Mouse (Mus musculus) MEL (cell line): ENCODE data around the gene Cntn5. TPM values are rescaled to one million over a fixed set of nuclear protein-coding genes. Genes with fewer than 3 reads are reported as not detected.

Experiments
- DNase-seq: peaks from one replicate; pipeline ENCODE4 v3.0.0; 2011; ENCODE audit warnings: low read depth, low spot score
- H3K27ac ChIP-seq: 2 replicates; pipeline ENCODE4 v1.5.1; 2012; ENCODE audit warnings: low read depth, mild to moderate bottlenecking, control low read depth, low read length, moderate library complexity; ENCODE audit not compliant: control insufficient read depth
- H3K27me3 ChIP-seq, 2 experiments: fragments of 150-350 bp in 1 of 2; sonication (generic) in 1 of 2; 2 replicates each; pipeline ENCODE4 v1.6.1; 2012; ENCODE audit warnings: low read length in 2 of 2, mild to moderate bottlenecking in 2 of 2, improper control_type of control experiment in 1 of 2, moderate library complexity in 1 of 2; ENCODE audit not compliant: insufficient read depth in 2 of 2, control insufficient read depth in 1 of 2
- H3K36me3 ChIP-seq, 2 experiments: 2 replicates each; pipeline ENCODE4 v1.6.1; 2012 to 2014; ENCODE audit warnings: low read length in 2 of 2, improper control_type of control experiment in 1 of 2, inconsistent platforms in 1 of 2, mild to moderate bottlenecking in 1 of 2; ENCODE audit not compliant: insufficient read depth in 2 of 2, control insufficient read depth in 1 of 2
- H3K4me1 ChIP-seq, 2 experiments: fragments of 150-350 bp in 1 of 2; sonication (generic) in 1 of 2; 2 replicates each; pipeline ENCODE4 v1.6.1; 2012; ENCODE audit warnings: low read length in 2 of 2, improper control_type of control experiment in 1 of 2, mild to moderate bottlenecking in 1 of 2; ENCODE audit not compliant: insufficient read depth in 2 of 2, control insufficient read depth in 1 of 2
- H3K4me3 ChIP-seq, 2 experiments: fragments of 150-350 bp in 1 of 2; sonication (generic) in 1 of 2; 2 replicates each; pipeline ENCODE4 v1.5.1; 2012; ENCODE audit warnings: low read depth in 2 of 2, low read length in 2 of 2, mild to moderate bottlenecking in 2 of 2, moderate library complexity in 2 of 2, control low read depth in 1 of 2, improper control_type of control experiment in 1 of 2; ENCODE audit not compliant: control insufficient read depth in 1 of 2, insufficient read depth in 1 of 2
- H3K79me2 ChIP-seq: 2 replicates; pipeline ENCODE4 v1.6.1; 2012; ENCODE audit warnings: mild to moderate bottlenecking, low read length, moderate library complexity; ENCODE audit not compliant: control insufficient read depth, poor library complexity, insufficient read depth
- H3K9ac ChIP-seq: 2 replicates; pipeline ENCODE4 v1.6.1; 2012; ENCODE audit warnings: low read depth, mild to moderate bottlenecking, control low read depth, low read length, moderate library complexity; ENCODE audit not compliant: control insufficient read depth, poor library complexity, severe bottlenecking
- H3K9me3 ChIP-seq: fragments of 150-350 bp; sonication (generic); replicated peaks from 2 replicates; pipeline ENCODE4 v1.6.1; 2012; ENCODE audit warnings: mild to moderate bottlenecking, low read length, improper control_type of control experiment, moderate library complexity; ENCODE audit not compliant: insufficient read depth
- BHLHE40 ChIP-seq: IDR thresholded peaks from 2 replicates; pipeline ENCODE4 v1.6.1; 2012; ENCODE audit warnings: low read depth, mild to moderate bottlenecking, inconsistent platforms, low read length, improper control_type of control experiment, borderline replicate concordance
- CHD1 ChIP-seq: IDR thresholded peaks from 2 replicates; pipeline ENCODE4 v1.6.1; 2012; ENCODE audit warnings: low read depth, mild to moderate bottlenecking, inconsistent platforms, low read length, improper control_type of control experiment
- CHD2 ChIP-seq: IDR thresholded peaks from 2 replicates; pipeline ENCODE4 v1.6.1; 2011; ENCODE audit warnings: low read length, improper control_type of control experiment
- CTCF ChIP-seq, 3 experiments: IDR thresholded peaks in 2 of 3; conservative IDR thresholded peaks in 1 of 3; 2 replicates each; pipeline ENCODE4 v1.5.1; 2011 to 2012; ENCODE audit warnings: low read length in 3 of 3, low read depth in 2 of 3, mild to moderate bottlenecking in 2 of 3, improper control_type of control experiment in 1 of 3, inconsistent platforms in 1 of 3, mixed read lengths in 1 of 3, moderate library complexity in 1 of 3; ENCODE audit not compliant: control insufficient read depth in 1 of 3, insufficient read depth in 1 of 3, poor library complexity in 1 of 3, severe bottlenecking in 1 of 3
- E2F4 ChIP-seq: IDR thresholded peaks from 2 replicates; pipeline ENCODE4 v1.6.1; 2011; ENCODE audit warnings: low read depth, low read length, improper control_type of control experiment, borderline replicate concordance
- EP300 ChIP-seq, 2 experiments: IDR thresholded peaks; 2 replicates each; pipeline ENCODE4 v1.6.1; 2011; ENCODE audit warnings: improper control_type of control experiment in 2 of 2, low read length in 2 of 2, low read depth in 1 of 2, mild to moderate bottlenecking in 1 of 2
- GATA1 ChIP-seq: IDR thresholded peaks from 2 replicates; pipeline ENCODE4 v1.6.1; 2011; ENCODE audit warnings: low read depth, low read length, improper control_type of control experiment
- HCFC1 ChIP-seq: IDR thresholded peaks from 2 replicates; pipeline ENCODE4 v1.6.1; 2012; ENCODE audit warnings: low read depth, mild to moderate bottlenecking, inconsistent platforms, low read length, improper control_type of control experiment, moderate library complexity
- MAFK ChIP-seq: IDR thresholded peaks from 2 replicates; pipeline ENCODE4 v1.6.1; 2011; ENCODE audit warnings: low read depth, mild to moderate bottlenecking, low read length, improper control_type of control experiment, borderline replicate concordance
- MAX ChIP-seq: IDR thresholded peaks from 2 replicates; pipeline ENCODE4 v1.6.1; 2011; ENCODE audit warnings: low read length, improper control_type of control experiment
- MYB ChIP-seq: IDR thresholded peaks from 2 replicates; pipeline ENCODE4 v1.6.1; 2011; ENCODE audit warnings: mild to moderate bottlenecking, low read depth, low read length, improper control_type of control experiment
- MYC ChIP-seq: IDR thresholded peaks from 2 replicates; pipeline ENCODE4 v1.6.1; 2011; ENCODE audit warnings: low read depth, mild to moderate bottlenecking, low read length, improper control_type of control experiment, moderate library complexity
- POLR2A ChIP-seq, 2 experiments: IDR thresholded peaks; 2 replicates each; pipeline ENCODE4 v1.6.1; 2011 to 2012; ENCODE audit warnings: low read length in 2 of 2, mild to moderate bottlenecking in 2 of 2, control low read depth in 1 of 2, improper control_type of control experiment in 1 of 2, low read depth in 1 of 2, moderate library complexity in 1 of 2; ENCODE audit not compliant: control insufficient read depth in 1 of 2, insufficient read depth in 1 of 2, poor library complexity in 1 of 2
- POLR2AphosphoS5 ChIP-seq: IDR thresholded peaks from 2 replicates; pipeline ENCODE4 v1.6.1; 2012; ENCODE audit warnings: low read depth, borderline replicate concordance, mild to moderate bottlenecking, inconsistent platforms, low read length, moderate library complexity, mixed read lengths
- RCOR1 ChIP-seq: IDR thresholded peaks from 2 replicates; pipeline ENCODE4 v1.6.1; 2012; ENCODE audit warnings: low read depth, mild to moderate bottlenecking, inconsistent platforms, low read length, improper control_type of control experiment
- USF1 ChIP-seq: IDR thresholded peaks from 2 replicates; pipeline ENCODE4 v1.6.1; 2014; ENCODE audit warnings: low read depth, mild to moderate bottlenecking, inconsistent platforms, low read length, improper control_type of control experiment, moderate library complexity
- ZKSCAN1 ChIP-seq: IDR thresholded peaks from 2 replicates; pipeline ENCODE4 v1.6.1; 2012; ENCODE audit warnings: low read depth, mild to moderate bottlenecking, inconsistent platforms, low read length, improper control_type of control experiment, moderate library complexity
- ZNF384 ChIP-seq: IDR thresholded peaks from 2 replicates; pipeline ENCODE4 v1.6.1; 2012; ENCODE audit warnings: low read depth, mild to moderate bottlenecking, inconsistent platforms, low read length, improper control_type of control experiment
- polyA plus RNA-seq, 2 experiments: library from polyadenylated mRNA; stranded (reverse) in 1 of 2; unstranded in 1 of 2; fragments of >175 nt in 1 of 2; fragments of >200 nt in 1 of 2; gene quantifications; 2 replicates each; pipeline versions ENCODE4 v1.2.1 to v1.2.4; 2012; ENCODE audit warnings: low replicate concordance in 2 of 2, low read depth in 1 of 2; ENCODE audit not compliant: insufficient read length in 2 of 2, insufficient read depth in 1 of 2, missing spikeins in 1 of 2
- total RNA-seq: library from RNA; depleted of rRNA; stranded (reverse); fragments of 300-350 nt; gene quantifications from 2 replicates; pipeline ENCODE4 v1.2.3, GENCODE M21; 2012

Gene Cntn5
- total and polyA plus RNA-seq, 3 experiments, result not detected

DNA sequence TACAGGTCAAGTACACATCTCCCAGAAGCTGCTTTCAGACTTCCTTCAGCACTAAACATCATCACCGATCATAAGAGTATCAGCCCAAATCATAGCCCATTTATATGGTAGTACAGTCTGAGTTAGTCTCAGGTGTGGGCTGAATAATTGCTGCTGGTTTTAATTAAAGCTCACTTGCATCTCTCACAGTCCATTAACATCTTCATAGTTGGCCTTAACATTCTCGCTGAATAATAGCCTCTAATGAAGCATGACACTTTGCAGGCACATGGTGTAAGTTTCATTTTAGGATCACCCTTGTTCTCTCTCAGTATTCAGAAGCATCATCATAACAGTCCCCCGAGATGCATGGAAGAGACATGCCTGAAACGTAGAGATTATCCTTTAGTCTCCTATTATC lies 796.7 kb downstream of the Cntn5 start:
- Histone ChIP-seq H3K9ac (no peak overlapping the region), H3K4me1 (no peaks in the 10 kb centered on the region), H3K79me2 (no peaks in the 10 kb centered on the region), H3K36me3 (no peaks in the 10 kb centered on the region), H3K4me3 (no peak overlapping the region), H3K9me3 (no peaks in the 10 kb centered on the region), H3K27me3 (no peaks in the 10 kb centered on the region), H3K27ac (no peak overlapping the region)
- DNase-seq, result no peak
- TF ChIP-seq POLR2A (IDR thresholded peaks at IDR 0.05; ENCODE audit: control insufficient read depth in 1 of 2, insufficient read depth in 1 of 2, low read depth in 1 of 2, low read length in 2 of 2, poor library complexity in 1 of 2), result no peak
- no peak for TF ChIP-seq MAFK
- no peak for TF ChIP-seq CHD2
- no peak for TF ChIP-seq EP300 (IDR thresholded peaks at IDR 0.05; ENCODE audit: low read depth in 1 of 2, low read length in 2 of 2)
- no peak for TF ChIP-seq POLR2AphosphoS5
- no peak for TF ChIP-seq CHD1
- TF ChIP-seq HCFC1, result no peak
- no peak for TF ChIP-seq E2F4
- TF ChIP-seq RCOR1, result no peak
- no peak for TF ChIP-seq CTCF (IDR thresholded peaks at IDR 0.05 in 2 of 3, conservative IDR thresholded peaks at IDR 0.05 in 1 of 3; ENCODE audit: control insufficient read depth in 1 of 3, insufficient read depth in 1 of 3, low read depth in 2 of 3, low read length in 3 of 3, poor library complexity in 1 of 3, severe bottlenecking in 1 of 3)
- no peak for TF ChIP-seq MYB
- TF ChIP-seq ZNF384, result no peak
- no peak for TF ChIP-seq ZKSCAN1
- TF ChIP-seq MYC, result no peak

DNA sequence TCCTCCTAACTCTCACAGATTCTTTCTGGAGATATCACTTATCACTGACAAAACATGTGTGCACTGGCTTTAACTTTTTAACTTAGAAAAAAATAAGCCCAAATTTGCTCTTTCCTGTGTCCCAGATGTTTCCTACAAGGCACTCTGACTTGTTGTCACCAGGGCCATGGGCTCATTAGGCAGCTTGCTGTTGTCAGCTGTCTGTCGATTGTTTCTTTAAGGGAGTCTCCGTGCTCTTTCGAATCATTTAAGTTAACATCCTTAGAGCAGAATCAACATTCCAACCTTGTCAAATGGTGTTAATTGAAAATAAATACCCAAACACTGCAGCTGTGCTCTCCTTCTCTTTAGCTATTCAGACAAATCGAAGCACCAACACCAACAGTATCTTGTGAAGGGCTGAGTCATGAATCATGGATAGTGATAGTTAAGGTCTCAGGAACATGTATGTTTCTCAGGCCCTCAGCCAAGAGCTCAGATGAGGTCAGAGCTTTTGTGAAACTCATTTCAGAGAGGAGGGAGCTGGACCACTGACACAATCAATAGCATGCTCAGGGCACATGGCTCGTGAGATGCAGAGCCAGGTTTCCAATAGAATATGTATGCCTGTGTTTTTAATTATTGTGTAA lies 802.6 kb downstream of the Cntn5 start:
- H3K4me1 ChIP-seq, result no peaks in the 10 kb centered on the region
- TF ChIP-seq MAX (no peak), BHLHE40 (no peak), USF1 (no peak), GATA1 (no peak)
- H3K27ac ChIP-seq, result no peak overlapping the region
- no peaks in the 10 kb centered on the region for H3K27me3 ChIP-seq
- H3K9ac ChIP-seq, result no peak overlapping the region
- DNase-seq, result no peak
- H3K4me3 ChIP-seq, result no peak overlapping the region
- H3K9me3 ChIP-seq, result no peaks in the 10 kb centered on the region
- no peaks in the 10 kb centered on the region for H3K36me3 ChIP-seq
- H3K79me2 ChIP-seq, result no peaks in the 10 kb centered on the region
